Comparison of ENCODE assay signal across 8 mouse cellular contexts in genomic region chr3:57912650-57913343, GRCm38 (mm10).
DNase-seq lines count a peak whose midpoint lies in the region; ATAC-seq lines count a peak whose summit lies in the region.

No protein-coding gene starts in this region.

- WGBS in heart, embryonic 12.5 days, result 53% methylated on average over 7 of the region's 7 CpGs
- WGBS in lung, embryonic 16.5 days, result 63% methylated on average over 7 of the region's 7 CpGs
- WGBS in forebrain, embryonic 15.5 days, result 37% methylated on average over 7 of the region's 7 CpGs
- 53% methylated on average over 7 of the region's 7 CpGs for whole genome bisulfite sequencing in neural tube, embryonic 13.5 days

- ATAC-seq in heart, embryonic 12.5 days (ENCODE audit: insufficient number of reproducible peaks, low FRiP score), result no peak
- no peak for ATAC-seq in lung, embryonic 16.5 days (ENCODE audit: low read depth)
- peak; percentile 70 for ATAC-seq in forebrain, embryonic 15.5 days (replicated peaks)
- ATAC-seq in neural tube, embryonic 13.5 days (ENCODE audit: low read depth), result no peak

- no peaks in the 10 kb centered on the region for H3K36me3 ChIP-seq in heart, embryonic 12.5 days
- H3K36me3 ChIP-seq in lung, embryonic 16.5 days (ENCODE audit: control insufficient read depth, insufficient read depth, low read length), result no peaks in the 10 kb centered on the region
- H3K36me3 ChIP-seq in forebrain, embryonic 15.5 days, result no peaks in the 10 kb centered on the region
- H3K36me3 ChIP-seq in neural tube, embryonic 13.5 days, result no peaks in the 10 kb centered on the region

- H3K9me3 ChIP-seq in heart, embryonic 12.5 days (replicated peaks), result peaks cover 3% of the 10 kb centered on the region; the same call in 1 of the 2 replicates
- no peaks in the 10 kb centered on the region for H3K9me3 ChIP-seq in lung, embryonic 16.5 days (ENCODE audit: control insufficient read depth, low read length)
- H3K9me3 ChIP-seq in forebrain, embryonic 15.5 days, result no peaks in the 10 kb centered on the region
- no peaks in the 10 kb centered on the region for H3K9me3 ChIP-seq in neural tube, embryonic 13.5 days

- H3K4me1 ChIP-seq in heart, embryonic 12.5 days (replicated peaks), result 0 out of 2 replicates have a peak, but pooled peaks cover 4% of the 10 kb centered on the region
- no peaks in the 10 kb centered on the region for H3K4me1 ChIP-seq in lung, embryonic 16.5 days (replicated peaks; ENCODE audit: control insufficient read depth, insufficient read depth, low read length)
- peaks cover 5% of the 10 kb centered on the region; the same call in 1 of the 2 replicates for H3K4me1 ChIP-seq in forebrain, embryonic 15.5 days
- H3K4me1 ChIP-seq in neural tube, embryonic 13.5 days (replicated peaks), result 0 out of 2 replicates have a peak, but pooled peaks cover 8% of the 10 kb centered on the region

- no peak for DNase-seq in heart, adult 8-10 months (ENCODE audit: low spot score)
- DNase-seq in lung, adult 18-20 months, result no peak
- DNase-seq in urinary bladder, postnatal 14 days (ENCODE audit: low spot score), result no peak
- no peak for DNase-seq in left cerebral cortex, adult 11 months (ENCODE audit: low spot score)

- H3K9ac ChIP-seq in heart, embryonic 12.5 days, result no peak overlapping the region
- no peak overlapping the region for H3K9ac ChIP-seq in lung, embryonic 16.5 days (ENCODE audit: low read length)
- H3K9ac ChIP-seq in forebrain, embryonic 15.5 days (replicated peaks), result no peak overlapping the region
- no peak overlapping the region for H3K9ac ChIP-seq in neural tube, embryonic 13.5 days

- H3K27me3 ChIP-seq in heart, embryonic 12.5 days (replicated peaks), result no peaks in the 10 kb centered on the region
- H3K27me3 ChIP-seq in lung, embryonic 16.5 days (ENCODE audit: control insufficient read depth, insufficient read depth, low read depth, low read length), result no peaks in the 10 kb centered on the region
- no peaks in the 10 kb centered on the region for H3K27me3 ChIP-seq in forebrain, embryonic 15.5 days
- no peaks in the 10 kb centered on the region for H3K27me3 ChIP-seq in neural tube, embryonic 13.5 days

- peak overlapping the region; percentile 39; the same call in 1 of the 2 replicates for H3K4me3 ChIP-seq in heart, embryonic 12.5 days
- H3K4me3 ChIP-seq in lung, embryonic 16.5 days (ENCODE audit: low read length), result no peak overlapping the region
- no peak overlapping the region for H3K4me3 ChIP-seq in forebrain, embryonic 15.5 days
- no peak overlapping the region for H3K4me3 ChIP-seq in neural tube, embryonic 13.5 days

- H3K27ac ChIP-seq in heart, embryonic 12.5 days (ENCODE audit: poor library complexity, severe bottlenecking), result no peak overlapping the region
- H3K27ac ChIP-seq in lung, embryonic 16.5 days (ENCODE audit: low read length), result no peak overlapping the region
- H3K27ac ChIP-seq in forebrain, embryonic 15.5 days (replicated peaks), result peak overlapping the region; percentile 25; the same call in 1 of the 2 replicates
- H3K27ac ChIP-seq in neural tube, embryonic 13.5 days (replicated peaks), result no peak overlapping the region

- peak overlapping the region; percentile 62 for H3K4me2 ChIP-seq in heart, embryonic 12.5 days
- peak overlapping the region; percentile 35; the same call in 1 of the 2 replicates for H3K4me2 ChIP-seq in lung, embryonic 16.5 days (ENCODE audit: low read depth, low read length)
- peak overlapping the region; percentile 11; the same call in 1 of the 2 replicates for H3K4me2 ChIP-seq in forebrain, embryonic 15.5 days (replicated peaks)
- H3K4me2 ChIP-seq in neural tube, embryonic 13.5 days, result peak overlapping the region; percentile 16; the same call in 1 of the 2 replicates

Comparison
In these comparisons a context has a peak if more than half of its experiments do, and no peak if none do; other contexts are left out.
1. H3K4me2 ChIP-seq: peak in every context shown above with its lines; median percentile 62 in heart, embryonic 12.5 days; 35 in lung, embryonic 16.5 days; 16 in neural tube, embryonic 13.5 days; 11 in forebrain, embryonic 15.5 days.